Mouse (Mus musculus) CH12.LX (cell line): ENCODE data around the gene Trappc2l.
"Not testable (repeated sequence)": the region's sequence is repeated elsewhere in the genome, so short reads cannot be mapped to it uniquely, and the experiment has no call there.

Source experiments
- CTCF ChIP-seq, 2 experiments: IDR thresholded peaks in 1 of 2; conservative IDR thresholded peaks in 1 of 2; 2 replicates each; pipeline ENCODE4 v1.5.1; 2011 to 2012; ENCODE audit warnings: low read depth in 2 of 2, low read length in 2 of 2, improper control_type of control experiment in 1 of 2, inconsistent platforms in 1 of 2, mild to moderate bottlenecking in 1 of 2, moderate library complexity in 1 of 2
- ELF1 ChIP-seq: IDR thresholded peaks from 2 replicates; pipeline ENCODE4 v1.6.1; 2014; ENCODE audit warnings: low read depth, mild to moderate bottlenecking, inconsistent platforms, low read length, improper control_type of control experiment
- EP300 ChIP-seq: IDR thresholded peaks from 2 replicates; pipeline ENCODE4 v1.6.1; 2011; ENCODE audit warnings: low read length, improper control_type of control experiment
- HCFC1 ChIP-seq: IDR thresholded peaks from 2 replicates; pipeline ENCODE4 v1.6.1; 2012; ENCODE audit warnings: low read depth, mild to moderate bottlenecking, inconsistent platforms, low read length, improper control_type of control experiment
- NRF1 ChIP-seq: IDR thresholded peaks from 2 replicates; pipeline ENCODE4 v1.6.1; 2014; ENCODE audit warnings: low read depth, mild to moderate bottlenecking, inconsistent platforms, low read length, improper control_type of control experiment, moderate library complexity
- RAD21 ChIP-seq: IDR thresholded peaks from 2 replicates; pipeline ENCODE4 v1.6.1; 2011; ENCODE audit warnings: low read depth, mild to moderate bottlenecking, low read length, improper control_type of control experiment, moderate library complexity
- TBP ChIP-seq: conservative IDR thresholded peaks from 2 replicates; pipeline ENCODE4 v1.6.1; 2011; ENCODE audit warnings: low read depth, low read length, improper control_type of control experiment

DNA sequence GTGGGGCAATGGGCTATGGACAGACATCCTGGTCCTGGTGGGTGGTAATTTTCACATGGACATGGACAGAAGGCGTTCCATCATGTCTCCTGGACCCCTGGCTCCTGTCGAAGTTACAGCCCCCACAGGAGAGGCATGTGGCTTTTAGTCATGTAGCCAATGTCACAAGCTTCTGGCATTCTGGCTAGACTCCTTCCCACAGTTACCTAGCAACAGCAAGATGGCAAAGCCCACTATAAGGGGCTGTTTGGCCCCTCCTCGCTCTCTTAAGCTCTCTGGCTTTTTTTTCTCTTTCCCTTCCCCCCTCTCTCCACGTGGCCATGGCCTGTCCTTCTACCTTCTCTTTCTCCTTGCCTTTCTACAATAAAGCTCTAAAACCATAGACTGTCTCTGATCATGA is 38.3 kb upstream of the Trappc2l start:
- not testable (repeated sequence) for TF ChIP-seq CTCF (conservative IDR thresholded peaks at IDR 0.05 in 1 of 2, IDR thresholded peaks at IDR 0.05 in 1 of 2; ENCODE audit: low read depth in 2 of 2, low read length in 2 of 2); EP300; ELF1; RAD21; NRF1; HCFC1; TBP
